Mouse (Mus musculus) heart, postnatal 0 days (tissue): Measurements from ENCODE around the gene Tbxas1. TPM values are rescaled to one million over a fixed set of nuclear protein-coding genes. Genes with fewer than 3 reads are reported as not detected.

ENCODE experiments used
- ATAC-seq: fragments of 200-750 bp; cut with Nextera tagmentation; 2 replicates; pipeline ENCODE4 v1.8.0; 2017; ENCODE audit warnings: low read depth, moderate number of reproducible peaks, moderate library complexity; ENCODE audit not compliant: insufficient read depth
- DNase-seq: peaks from one replicate; pipeline ENCODE4 v3.0.0-alpha.2; 2016; ENCODE audit warnings: low spot score
- H3K27ac ChIP-seq: fragments of 300-500 bp; sonication (generic); 2 replicates; pipeline ENCODE4 v1.5.1; 2014; ENCODE audit warnings: low read depth, mild to moderate bottlenecking
- H3K27me3 ChIP-seq: fragments of 300-500 bp; sonication (generic); 2 replicates; pipeline ENCODE4 v1.6.1; 2014; ENCODE audit warnings: low read length, mixed read lengths; ENCODE audit not compliant: control insufficient read depth, insufficient read depth
- H3K36me3 ChIP-seq: fragments of 300-500 bp; sonication (generic); replicated peaks from 2 replicates; pipeline ENCODE4 v1.6.1; 2014; ENCODE audit warnings: low read length, mixed read lengths; ENCODE audit not compliant: control insufficient read depth, insufficient read depth
- H3K4me1 ChIP-seq: fragments of 300-500 bp; sonication (generic); 2 replicates; pipeline ENCODE4 v1.6.1; 2014; ENCODE audit warnings: antibody characterized with exemption; ENCODE audit not compliant: control insufficient read depth, insufficient read depth
- H3K4me2 ChIP-seq: fragments of 300-500 bp; sonication (generic); 2 replicates; pipeline ENCODE4 v1.6.1; 2014; ENCODE audit warnings: low read depth, mild to moderate bottlenecking, low read length, moderate library complexity
- H3K4me3 ChIP-seq: fragments of 300-500 bp; sonication (generic); 2 replicates; pipeline ENCODE4 v1.5.1; 2014; ENCODE audit warnings: low read depth, low read length
- H3K9ac ChIP-seq: fragments of 300-500 bp; sonication (generic); replicated peaks from 2 replicates; pipeline ENCODE4 v1.6.1; 2014; ENCODE audit warnings: low read depth, low read length, mixed read lengths
- H3K9me3 ChIP-seq: fragments of 300-500 bp; sonication (generic); replicated peaks from 2 replicates; pipeline ENCODE4 v1.6.1; 2016; ENCODE audit warnings: low read length; ENCODE audit not compliant: control insufficient read depth
- CTCF ChIP-seq: IDR thresholded peaks from 2 replicates; pipeline ENCODE4 v1.5.1; 2016; ENCODE audit warnings: antibody characterized with exemption, control low read depth, low read depth
- EP300 ChIP-seq: IDR thresholded peaks from 2 replicates; pipeline ENCODE4 v1.6.1; 2016; ENCODE audit warnings: antibody characterized with exemption, low read depth
- WGBS: fragments of 180-500 bp; shearing (Covaris S2); extraction: QIAGEN DNeasy Blood & Tissue Kit; methylation state at CpG from one replicate; pipeline ENCODE4 v1.1.7; 2014; 5-methylcytosine and 5-hydroxymethylcytosine counted together
- polyA plus RNA-seq: library from polyadenylated mRNA; unstranded; fragments of >200 nt; fragmentation: Nextera tagmentation; extraction: Ambion mirVana; gene quantifications from 2 replicates; pipeline ENCODE4 v1.2.1, GENCODE M21; 2015
- total RNA-seq: library from RNA; depleted of rRNA; stranded (reverse); fragments of >200 nt; gene quantifications from 2 replicates; pipeline ENCODE4 v1.2.3, GENCODE M21; 2014; ENCODE audit warnings: low replicate concordance

Tbxas1 gene
- total and polyA plus RNA-seq, 2 experiments from 2014 or later = 0.64 to 1.6 TPM

- H3K4me2 ChIP-seq = no peak overlapping the region
- peaks cover 4% of the 10 kb centered on the region for H3K9me3 ChIP-seq
- H3K36me3 ChIP-seq = no peaks in the 10 kb centered on the region
- H3K27me3 ChIP-seq = no peaks in the 10 kb centered on the region
- H3K27ac ChIP-seq = no peak overlapping the region
- TF ChIP-seq CTCF (no peak), EP300 (no peak)
- DNase-seq (no peak), ATAC-seq (no peak)
- peaks cover 6% of the 10 kb centered on the region; the same call in 1 of the 2 replicates for H3K4me1 ChIP-seq
- no peak overlapping the region for H3K9ac ChIP-seq
- H3K4me3 ChIP-seq = no peak overlapping the region
- 80% methylated on average over 10 of the region's 10 CpGs for WGBS
These were observed 138.0 kb downstream of the Tbxas1 start for GRCm38 (mm10) chr6:39013034-39013832.

GRCm38 (mm10) chr6:39017942-39018341 is 142.7 kb downstream of the Tbxas1 start:
- TF ChIP-seq EP300 (no peak), CTCF (no peak)
- no peak overlapping the region for H3K4me3 ChIP-seq
- DNase-seq (no peak), ATAC-seq (no peak)
- H3K9ac ChIP-seq = no peak overlapping the region
- H3K36me3 ChIP-seq = no peaks in the 10 kb centered on the region
- H3K4me1 ChIP-seq = peaks cover 11% of the 10 kb centered on the region; the same call in 1 of the 2 replicates
- H3K27me3 ChIP-seq = no peaks in the 10 kb centered on the region
- no peak overlapping the region for H3K27ac ChIP-seq
- WGBS = 60% methylated on average over 11 of the region's 11 CpGs
- H3K4me2 ChIP-seq = no peak overlapping the region
- H3K9me3 ChIP-seq = peaks cover 2% of the 10 kb centered on the region

- Histone ChIP-seq H3K27ac (no peak overlapping the region), H3K4me1 (peaks cover 11% of the 10 kb centered on the region; the same call in 1 of the 2 replicates), H3K27me3 (no peaks in the 10 kb centered on the region), H3K4me3 (no peak overlapping the region), H3K4me2 (no peak overlapping the region), H3K9me3 (no peaks in the 10 kb centered on the region), H3K36me3 (no peaks in the 10 kb centered on the region), H3K9ac (no peak overlapping the region)
- DNase-seq (no peak), ATAC-seq (no peak)
- TF ChIP-seq CTCF (peak; percentile 15; the same call in 1 of the 2 replicates), EP300 (no peak)
- 72% methylated on average over 7 of the region's 7 CpGs for WGBS
These were observed 143.6 kb downstream of the Tbxas1 start for GRCm38 (mm10) chr6:39018805-39019204.

- Histone ChIP-seq H3K4me2 (no peak overlapping the region), H3K36me3 (no peaks in the 10 kb centered on the region), H3K27me3 (no peaks in the 10 kb centered on the region), H3K9ac (no peak overlapping the region), H3K9me3 (no peaks in the 10 kb centered on the region), H3K4me1 (peaks cover 11% of the 10 kb centered on the region; the same call in 1 of the 2 replicates), H3K27ac (no peak overlapping the region), H3K4me3 (no peak overlapping the region)
- TF ChIP-seq EP300 (no peak), CTCF (no peak)
- DNase-seq (no peak), ATAC-seq (no peak)
- WGBS = 38% methylated on average over 5 of the region's 5 CpGs
These were observed 144.0 kb downstream of the Tbxas1 start for GRCm38 (mm10) chr6:39019219-39019618.

- Histone ChIP-seq H3K27ac (no peak overlapping the region), H3K36me3 (no peaks in the 10 kb centered on the region), H3K27me3 (no peaks in the 10 kb centered on the region), H3K9me3 (no peaks in the 10 kb centered on the region), H3K4me3 (no peak overlapping the region), H3K9ac (no peak overlapping the region), H3K4me1 (peaks cover 11% of the 10 kb centered on the region; the same call in 1 of the 2 replicates), H3K4me2 (no peak overlapping the region)
- TF ChIP-seq CTCF (no peak), EP300 (no peak)
- DNase-seq (no peak), ATAC-seq (no peak)
- WGBS = 65% methylated on average over 1 of the region's 1 CpGs
These were observed 146.7 kb downstream of the Tbxas1 start for GRCm38 (mm10) chr6:39021909-39022308.
